Mouse (Mus musculus) left cerebral cortex, adult 18-20 months (tissue): ENCODE results near the gene Ssbp3. TPM values are rescaled to one million over a fixed set of nuclear protein-coding genes. Genes with fewer than 3 reads are reported as not detected.

Source experiments
- DNase-seq, 2 experiments: peaks; one replicate each; pipeline ENCODE4 v3.0.0; 2021 to 2022; ENCODE audit warnings: low spot score in 2 of 2, mixed read lengths in 1 of 2
- total RNA-seq, 2 experiments: library from RNA; stranded (reverse); gene quantifications; 2 replicates each; pipeline ENCODE4 v1.2.3; 2021

Gene Ssbp3
- total RNA-seq, 2 experiments from 2014 or later = 190 to 197 TPM

GRCm38 (mm10) chr4:107006807-107007206, 96.3 kb downstream of the Ssbp3 start:
- no peak for DNase-seq

GRCm38 (mm10) chr4:107007359-107007758, 96.9 kb downstream of the Ssbp3 start:
- no peak for DNase-seq

DNA sequence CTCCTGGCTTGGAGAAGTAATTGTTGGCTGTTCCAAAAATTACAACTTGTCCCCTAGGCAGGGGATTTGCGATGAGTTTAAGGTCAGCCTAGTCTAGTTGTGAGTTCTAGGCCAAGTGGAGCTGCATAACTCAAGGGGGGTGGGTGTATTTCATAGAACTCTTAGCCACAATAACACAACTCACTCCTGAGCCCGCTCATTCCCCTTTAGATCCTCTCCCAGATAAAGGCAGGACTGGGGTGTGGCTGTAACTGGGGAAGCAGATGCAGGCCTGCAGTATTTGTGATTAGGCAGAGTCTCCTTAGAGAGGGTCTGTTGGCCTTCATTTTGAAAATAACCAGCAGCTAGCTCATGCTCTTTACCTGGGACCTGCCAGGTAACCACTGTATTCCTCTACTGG, 97.7 kb downstream of the Ssbp3 start:
- DNase-seq = no peak

DNA sequence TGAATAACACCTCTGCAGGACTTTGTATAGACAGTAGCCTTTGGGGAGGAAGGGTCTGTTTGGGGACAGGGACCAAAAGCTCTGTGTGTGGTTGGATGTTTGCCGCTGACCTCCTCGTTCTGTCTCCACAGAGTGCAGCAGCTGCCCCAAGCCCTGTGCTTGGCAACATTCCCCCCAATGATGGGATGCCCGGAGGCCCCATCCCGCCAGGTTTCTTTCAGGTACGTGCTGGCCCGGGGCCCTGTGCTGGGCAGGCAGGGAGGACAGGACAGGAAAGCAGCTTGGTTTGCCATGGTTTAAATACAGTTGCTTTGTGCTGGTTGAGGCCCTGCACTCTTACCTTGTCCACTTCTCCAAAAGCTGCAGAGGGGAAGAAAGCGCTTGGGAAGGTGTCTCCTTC, 99.0 kb downstream of the Ssbp3 start:
- no peak for DNase-seq

DNA sequence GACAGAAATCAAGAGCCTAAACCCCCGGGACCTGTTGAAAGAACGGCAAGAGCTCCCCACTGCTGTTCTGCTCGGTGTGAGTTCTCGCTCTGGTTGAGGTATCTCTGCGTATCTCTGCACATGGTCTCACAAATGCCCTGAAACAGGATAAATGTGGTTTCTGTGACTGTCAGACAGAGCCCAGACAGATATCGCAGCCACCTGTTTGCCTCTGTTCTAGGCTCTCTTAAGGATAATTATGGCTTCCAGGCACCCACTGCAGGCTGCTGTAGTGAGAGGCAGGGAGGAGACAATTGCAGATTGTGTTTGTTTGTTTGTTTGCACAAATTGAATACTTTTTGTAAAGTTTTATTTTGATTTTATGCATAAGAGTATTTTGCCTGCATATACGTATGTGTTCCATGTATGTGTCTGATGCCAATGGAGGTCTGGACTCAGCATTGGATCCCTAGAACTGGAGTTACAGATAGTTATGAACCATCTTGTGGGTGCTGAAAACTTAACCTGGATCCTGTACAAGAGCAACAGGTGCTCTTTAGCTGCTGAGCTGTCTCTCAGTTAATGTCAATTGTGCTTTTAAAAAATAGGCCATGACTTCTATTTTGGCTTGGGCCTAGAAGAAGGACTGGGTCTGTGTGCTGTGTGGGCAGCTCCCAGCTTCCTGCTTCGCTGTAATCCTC, 101.0 kb downstream of the Ssbp3 start:
- DNase-seq = no peak

GRCm38 (mm10) chr4:107012005-107012478, 101.5 kb downstream of the Ssbp3 start:
- DNase-seq = no peak

GRCm38 (mm10) chr4:107012574-107012973, 102.1 kb downstream of the Ssbp3 start:
- DNase-seq = no peak

DNA sequence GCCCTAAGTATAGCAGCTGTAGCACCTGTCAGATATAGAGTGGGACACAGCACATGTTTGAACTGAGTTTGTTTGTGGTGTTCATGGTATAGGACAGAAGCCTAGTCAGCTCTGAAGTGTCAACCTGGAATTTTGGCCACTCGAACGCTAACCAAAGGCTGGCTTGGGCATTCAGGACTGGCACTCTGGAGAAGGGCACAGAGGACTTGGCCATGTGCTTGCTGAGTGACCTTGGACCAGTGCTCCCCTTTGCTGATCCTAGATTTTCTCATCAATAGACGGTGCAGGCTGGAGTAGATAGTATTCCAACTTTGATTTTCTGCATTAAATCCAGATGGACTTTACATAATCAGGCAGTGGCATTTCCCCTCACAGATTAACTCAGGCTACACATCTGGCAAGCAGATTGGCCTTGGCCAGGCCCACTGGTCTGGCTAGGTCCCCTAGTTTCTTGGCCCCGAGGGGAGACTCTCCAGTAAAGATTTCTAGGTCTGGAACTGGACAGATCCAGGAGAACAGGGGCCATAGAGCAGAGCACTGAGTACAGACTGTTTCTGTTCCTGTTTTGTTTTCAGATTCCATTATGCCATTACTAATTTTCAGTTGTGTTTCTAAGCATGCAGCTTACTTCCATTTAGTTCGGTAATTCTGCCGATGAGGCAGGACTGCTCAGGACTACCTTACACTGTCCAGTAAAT, 102.8 kb downstream of the Ssbp3 start:
- no peak for DNase-seq

DNA sequence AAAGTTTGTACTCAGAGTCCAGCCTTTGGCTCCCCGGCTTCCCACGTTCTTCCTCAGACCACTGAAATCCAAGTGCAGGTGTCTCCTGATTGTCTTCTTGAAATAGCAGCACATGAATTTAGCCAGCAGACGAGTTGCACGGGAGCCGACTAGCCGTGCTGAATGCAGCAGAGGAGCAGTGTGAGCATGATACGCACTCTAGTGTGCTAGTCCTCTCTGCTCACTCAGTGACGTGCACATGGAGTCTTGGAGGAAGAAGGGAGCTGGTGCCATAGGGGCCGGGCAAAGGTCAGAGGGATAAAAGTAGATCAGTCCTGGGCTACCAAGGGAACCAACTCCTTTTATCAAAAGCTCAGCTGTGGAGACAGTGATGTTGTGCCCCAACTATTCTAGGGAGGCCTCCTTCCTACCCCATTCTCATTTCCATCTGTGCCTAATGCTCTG, 103.3 kb downstream of the Ssbp3 start:
- no peak for DNase-seq

DNA sequence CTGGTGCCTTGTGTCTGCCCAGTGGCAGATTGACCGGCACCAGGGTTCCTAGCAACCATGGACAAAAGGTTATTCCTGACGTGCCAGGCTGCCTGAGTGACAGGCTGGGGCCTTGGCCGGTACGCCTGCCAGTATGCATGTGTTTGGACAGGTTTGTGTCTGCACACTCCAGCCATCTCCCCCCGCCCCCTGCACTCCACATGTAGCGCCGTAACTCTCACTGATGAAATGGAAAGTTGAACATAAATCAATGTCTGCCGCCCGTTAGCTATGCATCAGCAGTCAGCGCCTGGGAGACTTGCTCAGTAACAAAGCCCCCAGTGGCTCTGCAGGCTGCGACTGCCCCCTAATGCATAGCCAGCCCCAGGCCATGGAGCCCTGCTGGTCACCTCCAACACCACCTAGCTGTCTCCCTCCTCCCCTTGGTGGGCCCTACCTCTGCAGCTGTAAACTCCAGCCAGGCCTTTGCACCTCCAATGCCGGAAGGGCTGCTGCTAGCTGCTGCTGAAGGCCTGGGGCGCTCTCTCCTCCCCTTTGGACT, 105.5 kb downstream of the Ssbp3 start:
- DNase-seq = no peak

DNA sequence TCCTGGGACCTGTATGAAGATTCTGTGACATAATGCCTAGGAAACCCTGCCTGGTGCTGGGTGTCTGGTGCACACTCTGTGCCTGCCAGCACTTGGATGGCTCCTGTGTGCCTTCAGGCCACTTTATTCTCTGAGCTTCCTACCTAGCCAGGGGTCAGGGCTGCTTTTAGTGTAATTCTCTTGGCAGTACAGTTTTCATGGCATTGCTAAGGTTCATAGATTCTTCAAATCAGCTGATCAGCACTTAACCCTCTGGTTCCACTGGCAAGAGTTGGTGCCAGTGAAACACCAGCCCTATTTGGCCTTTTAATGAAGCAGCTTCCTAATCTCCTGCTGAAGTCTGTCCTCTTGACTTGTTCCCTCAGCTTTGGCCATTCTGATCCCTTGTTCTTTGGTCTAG, 106.8 kb downstream of the Ssbp3 start:
- DNase-seq = no peak

DNA sequence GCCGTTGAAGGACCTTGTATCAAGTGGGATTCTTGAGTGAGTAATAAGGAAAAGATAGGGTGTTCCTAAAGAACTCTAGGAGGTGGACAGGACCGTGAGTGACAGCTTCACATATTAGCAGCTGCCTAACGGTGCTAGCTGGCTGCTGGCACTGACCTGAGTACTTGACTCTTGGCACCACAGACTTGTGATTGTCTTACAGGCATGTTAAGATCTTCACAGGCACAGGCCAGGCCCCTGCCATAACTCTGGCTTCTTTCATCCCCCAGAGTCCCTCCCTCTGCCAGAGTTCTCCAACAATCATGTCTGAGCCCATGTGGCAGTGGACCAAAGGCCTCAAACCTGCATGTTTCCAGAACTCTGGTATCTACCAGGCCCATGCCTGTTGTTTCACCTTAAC, 108.0 kb downstream of the Ssbp3 start:
- no peak for DNase-seq

DNA sequence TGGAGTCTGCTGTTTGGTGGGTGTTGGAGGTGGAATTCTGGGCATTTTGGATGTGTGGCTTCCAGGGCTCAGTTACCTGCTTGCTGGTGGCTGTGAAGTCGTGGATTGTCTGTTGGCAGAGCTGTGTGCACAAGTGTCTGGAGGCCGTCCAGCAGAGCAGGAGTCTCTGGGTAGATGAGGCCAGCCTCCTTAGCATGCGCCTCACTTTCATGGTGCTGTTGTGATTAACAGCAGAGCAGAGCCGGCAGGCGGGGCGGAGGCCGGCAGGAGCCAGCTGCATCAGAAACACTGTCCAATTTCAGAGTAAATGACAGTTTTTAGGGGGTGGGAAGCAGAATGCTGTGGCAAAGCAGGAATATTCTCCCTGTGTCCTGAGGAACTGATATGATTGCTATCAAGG, 108.5 kb downstream of the Ssbp3 start:
- peak; percentile 60 to 67 for DNase-seq

DNA sequence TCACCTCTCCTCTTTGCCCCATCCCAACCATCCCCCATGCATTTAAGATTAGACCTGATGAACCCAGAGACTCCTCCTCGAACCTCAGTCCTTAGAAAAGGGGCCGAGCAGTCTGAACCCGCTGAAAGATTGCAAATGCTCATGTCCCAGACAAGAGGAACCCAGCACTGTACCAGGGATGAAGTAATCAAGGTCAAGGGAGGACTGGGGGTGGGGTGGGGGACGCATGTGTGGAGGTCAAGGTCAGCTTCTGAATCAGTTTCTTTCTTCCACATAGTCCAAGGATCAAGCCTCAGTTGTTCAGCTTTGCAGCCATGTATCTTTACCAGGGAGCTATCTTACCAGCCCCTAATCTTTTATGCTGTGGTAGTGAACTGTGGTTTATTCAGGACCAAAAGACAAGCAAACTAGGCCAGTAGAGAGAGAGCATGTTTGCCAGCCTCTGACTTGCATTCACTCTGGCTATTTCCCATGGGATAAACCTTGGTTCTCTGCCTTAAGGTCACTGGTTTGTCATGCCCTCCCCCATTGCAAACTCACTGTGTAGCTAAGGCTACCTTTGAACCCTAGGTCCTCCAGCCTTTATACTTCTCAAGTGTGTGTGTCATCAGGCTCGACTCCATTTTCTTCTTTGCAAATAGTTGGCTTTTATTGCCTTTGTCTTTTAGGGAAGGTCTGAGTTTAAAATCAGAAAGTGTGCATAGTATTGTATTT, 109.9 kb downstream of the Ssbp3 start:
- no peak for DNase-seq

DNA sequence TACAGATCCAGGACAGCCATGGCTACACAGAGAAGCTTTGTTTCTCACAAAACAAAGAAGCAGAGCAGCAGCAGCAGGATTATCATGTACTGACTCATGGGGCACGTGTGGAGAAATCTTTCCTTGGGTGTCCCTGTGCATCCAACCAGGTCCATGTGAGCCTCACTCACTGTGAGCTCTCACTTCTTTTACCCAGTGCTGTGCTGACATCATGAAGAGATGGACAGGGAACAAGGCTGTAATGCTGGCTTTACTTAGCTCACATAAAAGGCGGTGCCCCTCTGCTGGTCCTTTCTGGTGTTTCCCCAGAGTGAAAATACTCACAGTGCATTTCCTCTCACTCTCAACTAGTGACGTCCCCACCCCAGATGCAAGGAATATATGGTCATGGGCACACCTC, 111.0 kb downstream of the Ssbp3 start:
- DNase-seq = no peak

- no peak for DNase-seq
Observed at GRCm38 (mm10) chr4:107024899-107025298, 114.4 kb downstream of the Ssbp3 start.

- no peak for DNase-seq
Observed at GRCm38 (mm10) chr4:107025369-107025768, 114.9 kb downstream of the Ssbp3 start.

- DNase-seq = no peak
Observed at GRCm38 (mm10) chr4:107026451-107026850, 116.0 kb downstream of the Ssbp3 start.

GRCm38 (mm10) chr4:107035689-107036088, 125.2 kb downstream of the Ssbp3 start:
- no peak for DNase-seq

DNA sequence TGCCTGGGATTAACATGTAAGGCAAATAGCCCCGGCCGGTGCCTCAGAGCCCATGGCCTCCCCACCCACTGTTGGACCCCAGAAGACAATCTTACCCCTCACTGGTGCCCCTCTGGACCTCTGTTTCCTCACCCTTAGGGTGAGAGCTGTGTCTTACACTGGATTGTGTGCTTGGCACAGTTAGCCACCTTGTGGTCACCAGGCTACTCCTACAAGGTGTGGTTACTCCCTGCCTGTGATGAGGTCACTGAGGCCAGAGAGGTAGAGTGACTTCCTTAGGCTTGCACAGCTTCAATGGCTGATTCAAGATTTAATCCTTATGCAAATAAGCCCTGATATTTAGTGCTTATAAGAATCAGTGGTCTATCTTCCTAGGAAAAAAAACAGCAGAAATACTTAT, 126.5 kb downstream of the Ssbp3 start:
- no peak for DNase-seq

GRCm38 (mm10) chr4:107038303-107038702, 127.8 kb downstream of the Ssbp3 start:
- DNase-seq = peak in 1 of 2 experiments; percentile 56

DNA sequence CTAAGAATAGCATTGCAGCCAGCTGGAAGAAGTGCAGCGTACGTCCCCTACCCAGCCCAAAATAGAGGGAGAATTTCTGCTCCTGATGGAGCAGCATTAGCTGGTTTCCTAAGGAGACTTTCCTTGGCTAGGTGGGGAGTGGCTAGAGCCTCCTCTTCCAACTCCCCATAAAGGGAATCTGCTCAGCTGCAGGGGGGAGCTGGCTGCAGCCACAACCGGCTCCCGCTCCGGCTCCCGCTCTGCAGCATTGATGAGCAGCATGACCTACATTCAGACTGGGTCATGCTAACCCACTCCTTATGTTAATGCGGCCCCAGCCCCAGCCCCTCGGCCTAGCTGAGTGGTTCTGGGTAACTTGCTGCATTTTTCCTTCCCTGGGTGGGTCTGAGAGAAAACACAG, 128.8 kb downstream of the Ssbp3 start:
- peak in 1 of 2 experiments; percentile 26 for DNase-seq
